In genomic region chr17:56819694-56820111, GRCm38 (mm10) we compare ENCODE assay signal across 8 mouse cellular contexts. TPM values are rescaled to one million over a fixed set of nuclear protein-coding genes. Genes with fewer than 3 reads are reported as not detected.
DNase-seq lines count a peak whose midpoint lies in the region; ATAC-seq lines count a peak whose summit lies in the region.

No protein-coding gene starts in this region.

- no peak for DNase-seq in frontal cortex, postnatal 10 days (ENCODE audit: low spot score in 2 of 2)
- peak; percentile 65 for DNase-seq in CD4-positive, CD25-positive, alpha-beta regulatory T cell, adult 2 months (ENCODE audit: low read depth, low spot score)
- peak; percentile 59 for DNase-seq in lung, postnatal 36 days
- peak; percentile 30 to 61 for DNase-seq in thymus, adult 18-20 months
- DNase-seq in kidney, postnatal 25 days: no peak
- DNase-seq in kidney, adult 8-10 months: no peak

- ATAC-seq in frontal cortex, adult (ENCODE audit: low TSS enrichment): peak; percentile 57; the same call in 1 of the 2 replicates
- peak; percentile 97 for ATAC-seq in hematopoietic stem cell, adult 5-6 weeks (replicated peaks in 1 of 2; ENCODE audit: insufficient read depth in 1 of 2, low FRiP score in 2 of 2, low TSS enrichment in 1 of 2, low read depth in 1 of 2, poor library complexity in 2 of 2, severe bottlenecking in 2 of 2)

RNA-seq across cellular contexts. Expression of gene Rfx2, which starts 11.1 kb away (rescaled TPM):
- 5.0 and 5.1 TPM in 2 replicates for total RNA-seq in hematopoietic stem cell, adult 5-6 weeks (2017)

RNA-seq across cellular contexts. Expression of gene Prr22, which starts 49.7 kb away (rescaled TPM):
- 1.4 TPM in 1 of 2 replicates, not detected in the other for total RNA-seq in hematopoietic stem cell, adult 5-6 weeks (2017)

RNA-seq across cellular contexts. Expression of gene Acsbg2, which starts 54.5 kb away (rescaled TPM):
- not detected in 2 replicates for total RNA-seq in hematopoietic stem cell, adult 5-6 weeks (2017)

RNA-seq across cellular contexts. Expression of gene Dus3l, which starts 55.1 kb away (rescaled TPM):
- 21.0 and 26.2 TPM in 2 replicates for total RNA-seq in hematopoietic stem cell, adult 5-6 weeks (2017)

RNA-seq across cellular contexts. Expression of gene 1700061G19Rik, which starts 55.6 kb away (rescaled TPM):
- total RNA-seq in hematopoietic stem cell, adult 5-6 weeks (2017): 0.44 TPM in 1 of 2 replicates, not detected in the other

Comparison
In these comparisons a context has a peak if more than half of its experiments do, and no peak if none do; other contexts are left out.
1. DNase-seq: peak in CD4-positive, CD25-positive, alpha-beta regulatory T cell, adult 2 months (single experiment), lung, postnatal 36 days (single experiment) and thymus, adult 18-20 months (2 of 2); none in frontal cortex, postnatal 10 days (0 of 2), kidney, postnatal 25 days (0 of 2) and kidney, adult 8-10 months (0 of 2).